Mouse (Mus musculus) hindbrain, embryonic 10.5 days (tissue): ENCODE measurements at regions not wholly inside any gene's neighbourhood (a gene's known extent, or its start where the extent isn't known, plus 50 kb on each side); places are given as distances from the start of the nearest gene placed in this dataset.

Experiments
- DNase-seq: peaks from one replicate; pipeline ENCODE4 v3.0.0-alpha.2; 2017; ENCODE audit warnings: low spot score
- H3K27ac ChIP-seq: fragments of 300-500 bp; sonication (generic); 2 replicates; pipeline ENCODE4 v1.5.1; 2016; ENCODE audit warnings: mild to moderate bottlenecking, moderate library complexity
- H3K27me3 ChIP-seq: fragments of 300-500 bp; sonication (generic); 2 replicates; pipeline ENCODE4 v1.6.1; 2016; ENCODE audit warnings: mild to moderate bottlenecking; ENCODE audit not compliant: poor library complexity, insufficient read depth, severe bottlenecking
- H3K36me3 ChIP-seq: fragments of 300-500 bp; sonication (generic); 2 replicates; pipeline ENCODE4 v1.6.1; 2016; ENCODE audit warnings: mild to moderate bottlenecking, moderate library complexity
- H3K4me1 ChIP-seq: fragments of 300-500 bp; sonication (generic); replicated peaks from 2 replicates; pipeline ENCODE4 v1.6.1; 2016; ENCODE audit warnings: mild to moderate bottlenecking
- H3K4me3 ChIP-seq: fragments of 300-500 bp; sonication (generic); 2 replicates; pipeline ENCODE4 v1.5.1; 2016; ENCODE audit warnings: mild to moderate bottlenecking, moderate library complexity
- H3K9me3 ChIP-seq: fragments of 300-500 bp; sonication (generic); 2 replicates; pipeline ENCODE4 v1.6.1; 2016; ENCODE audit warnings: mild to moderate bottlenecking, moderate library complexity
- WGBS: fragments of 180-500 bp; shearing (Covaris S2); methylation state at CpG from one replicate; pipeline ENCODE4 v1.1.7; 2016; 5-methylcytosine and 5-hydroxymethylcytosine counted together

- no peaks in the 10 kb centered on the region for H3K4me1 ChIP-seq
- no peak overlapping the region for H3K4me3 ChIP-seq
- no peaks in the 10 kb centered on the region for H3K9me3 ChIP-seq
- no peaks in the 10 kb centered on the region for H3K36me3 ChIP-seq
- no peaks in the 10 kb centered on the region for H3K27me3 ChIP-seq
- no peak for DNase-seq
- WGBS: 94% methylated on average over 4 of the region's 4 CpGs
- no peak overlapping the region for H3K27ac ChIP-seq
Observed at GRCm38 (mm10) chr11:56786351-56786750, 224.8 kb upstream of the Gria1 start.

DNA sequence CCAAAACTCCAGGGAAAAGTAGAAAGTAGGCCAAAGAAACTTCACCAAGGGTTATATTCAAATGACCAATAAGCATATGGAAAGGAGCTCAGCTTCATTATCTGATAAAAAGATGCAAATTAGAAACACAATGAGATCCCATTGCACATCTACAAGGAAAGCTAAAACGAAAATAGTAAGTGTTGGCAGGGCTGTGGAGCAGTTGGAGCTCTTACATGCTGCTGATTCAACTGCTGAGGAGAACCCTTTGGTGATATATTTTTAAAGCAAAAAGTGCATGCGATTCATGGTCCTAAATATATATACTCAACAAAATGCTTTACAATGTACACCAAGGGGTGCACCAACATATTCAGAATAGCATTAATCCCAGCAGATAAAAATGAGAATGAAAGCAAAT lies 218.5 kb upstream of the Gria1 start:
- no peak for DNase-seq
- 88% methylated on average over 2 of the region's 2 CpGs for WGBS
- H3K27me3 ChIP-seq: no peaks in the 10 kb centered on the region

DNA sequence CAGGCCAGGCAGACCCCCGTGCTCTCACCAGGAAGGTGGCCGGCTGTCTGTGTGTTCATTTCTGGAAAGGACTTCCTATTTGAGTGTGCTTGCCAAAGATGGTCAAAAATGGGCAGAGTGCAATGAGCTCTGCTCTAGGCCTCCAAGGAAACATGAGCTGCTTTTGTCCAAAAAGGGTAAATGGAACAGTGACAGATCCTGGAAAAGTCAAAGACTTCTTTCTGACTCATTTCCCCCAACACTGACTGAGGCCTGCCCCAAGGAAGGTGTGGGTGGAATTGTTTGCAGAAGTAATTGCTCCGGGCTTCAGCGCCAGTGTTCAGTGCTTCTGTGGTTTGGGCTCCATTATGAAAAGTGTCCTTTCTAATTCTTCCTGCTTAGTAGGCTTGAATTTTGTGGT lies 203.9 kb upstream of the Gria1 start:
- H3K36me3 ChIP-seq: no peaks in the 10 kb centered on the region
- no peaks in the 10 kb centered on the region for H3K4me1 ChIP-seq
- DNase-seq: no peak
- WGBS: 95% methylated on average over 4 of the region's 4 CpGs
- no peaks in the 10 kb centered on the region for H3K27me3 ChIP-seq
- no peak overlapping the region for H3K27ac ChIP-seq
- H3K9me3 ChIP-seq: 0 out of 2 replicates have a peak, but pooled peaks cover 2% of the 10 kb centered on the region
- H3K4me3 ChIP-seq: no peak overlapping the region

More for the DNA sequence above, 218.5 kb upstream of the Gria1 start:
- no peaks in the 10 kb centered on the region for H3K9me3 ChIP-seq
- no peak overlapping the region for H3K27ac ChIP-seq
- no peaks in the 10 kb centered on the region for H3K4me1 ChIP-seq
- no peak overlapping the region for H3K4me3 ChIP-seq
- H3K36me3 ChIP-seq: no peaks in the 10 kb centered on the region

DNA sequence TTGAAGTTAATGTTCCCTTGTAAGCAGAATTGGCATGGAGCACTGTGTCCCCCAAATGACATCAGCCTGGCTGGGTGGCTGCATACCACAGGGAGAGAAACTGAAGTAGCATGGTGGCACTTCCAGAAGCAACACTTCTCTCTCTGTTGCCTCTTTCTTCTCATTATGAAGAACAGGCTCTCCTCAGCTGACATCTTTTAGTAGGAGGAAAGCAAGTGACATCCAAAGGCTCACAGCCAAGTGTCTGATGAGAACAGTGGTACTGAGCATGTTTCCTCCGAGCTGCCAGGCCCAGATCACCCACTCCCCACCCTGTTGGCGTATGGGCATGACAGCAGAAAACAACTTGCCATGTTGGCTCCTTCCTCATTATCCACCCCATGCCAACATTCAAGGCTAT lies 201.0 kb upstream of the Gria1 start:
- Histone ChIP-seq H3K36me3 (no peaks in the 10 kb centered on the region), H3K27ac (no peak overlapping the region), H3K27me3 (no peaks in the 10 kb centered on the region), H3K4me3 (no peak overlapping the region), H3K9me3 (0 out of 2 replicates have a peak, but pooled peaks cover 2% of the 10 kb centered on the region), H3K4me1 (no peaks in the 10 kb centered on the region)
- WGBS: 87% methylated on average over 2 of the region's 2 CpGs
- DNase-seq: no peak

GRCm38 (mm10) chr11:56812121-56812520 lies 199.1 kb upstream of the Gria1 start:
- Histone ChIP-seq H3K4me3 (no peak overlapping the region), H3K36me3 (no peaks in the 10 kb centered on the region), H3K27me3 (no peaks in the 10 kb centered on the region), H3K9me3 (0 out of 2 replicates have a peak, but pooled peaks cover 2% of the 10 kb centered on the region), H3K27ac (no peak overlapping the region), H3K4me1 (no peaks in the 10 kb centered on the region)
- DNase-seq: peak; percentile 52
- 56% methylated on average over 4 of the region's 4 CpGs for WGBS

DNA sequence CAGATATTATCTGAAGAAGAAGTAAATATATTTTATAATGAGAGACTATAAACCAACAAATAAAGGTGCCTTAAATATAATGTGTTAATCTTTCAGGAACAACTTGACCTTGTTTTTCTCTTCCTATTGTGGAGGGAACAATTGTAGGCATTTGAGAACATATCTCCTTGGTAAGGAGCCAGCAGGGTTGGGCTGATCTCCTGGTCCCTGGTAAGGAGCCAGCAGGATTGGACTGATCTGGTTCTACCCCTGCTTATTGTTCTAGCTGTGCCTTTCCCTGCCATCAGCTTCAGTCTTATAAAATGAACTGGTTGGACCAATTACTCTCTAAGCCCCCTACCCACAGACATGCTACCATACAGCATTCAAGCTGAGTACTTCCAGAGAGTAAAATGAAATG lies 187.7 kb upstream of the Gria1 start:
- Histone ChIP-seq H3K9me3 (no peaks in the 10 kb centered on the region), H3K4me3 (no peak overlapping the region), H3K36me3 (no peaks in the 10 kb centered on the region), H3K27ac (no peak overlapping the region), H3K27me3 (no peaks in the 10 kb centered on the region), H3K4me1 (no peaks in the 10 kb centered on the region)
- no peak for DNase-seq

GRCm38 (mm10) chr11:56827499-56827898 lies 183.7 kb upstream of the Gria1 start:
- 83% methylated on average over 5 of the region's 5 CpGs for WGBS
- no peak for DNase-seq
- H3K36me3 ChIP-seq: no peaks in the 10 kb centered on the region
- H3K27me3 ChIP-seq: no peaks in the 10 kb centered on the region
- H3K9me3 ChIP-seq: no peaks in the 10 kb centered on the region
- no peak overlapping the region for H3K4me3 ChIP-seq
- no peak overlapping the region for H3K27ac ChIP-seq
- H3K4me1 ChIP-seq: no peaks in the 10 kb centered on the region

DNA sequence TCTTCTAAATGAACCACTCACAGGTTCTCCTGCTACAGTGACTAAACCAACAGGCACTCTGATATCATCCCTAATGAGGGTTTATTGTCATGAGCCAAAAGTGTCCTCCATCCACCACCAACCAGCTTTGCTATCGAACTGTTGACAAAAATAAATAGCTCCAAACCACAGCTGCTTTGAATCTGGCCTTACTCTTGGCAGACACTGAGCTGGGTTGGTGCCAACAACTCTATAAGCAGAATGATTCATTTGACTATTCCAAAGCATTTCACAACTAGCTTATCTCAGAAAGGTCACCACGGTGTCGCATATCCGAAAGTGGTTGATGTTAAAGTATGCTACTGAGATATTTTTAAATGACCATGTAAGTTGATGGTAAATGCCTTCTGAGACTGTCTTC lies 148.5 kb upstream of the Gria1 start:
- Histone ChIP-seq H3K9me3 (no peaks in the 10 kb centered on the region), H3K27ac (no peak overlapping the region), H3K36me3 (no peaks in the 10 kb centered on the region), H3K27me3 (no peaks in the 10 kb centered on the region), H3K4me3 (no peak overlapping the region), H3K4me1 (no peaks in the 10 kb centered on the region)
- no peak for DNase-seq
- WGBS: 87% methylated on average over 4 of the region's 4 CpGs

GRCm38 (mm10) chr11:56871640-56872039 lies 139.5 kb upstream of the Gria1 start:
- no peak for DNase-seq
- WGBS: 77% methylated on average over 3 of the region's 3 CpGs
- Histone ChIP-seq H3K36me3 (no peaks in the 10 kb centered on the region), H3K4me3 (no peak overlapping the region), H3K27me3 (no peaks in the 10 kb centered on the region), H3K4me1 (no peaks in the 10 kb centered on the region), H3K9me3 (no peaks in the 10 kb centered on the region), H3K27ac (no peak overlapping the region)

DNA sequence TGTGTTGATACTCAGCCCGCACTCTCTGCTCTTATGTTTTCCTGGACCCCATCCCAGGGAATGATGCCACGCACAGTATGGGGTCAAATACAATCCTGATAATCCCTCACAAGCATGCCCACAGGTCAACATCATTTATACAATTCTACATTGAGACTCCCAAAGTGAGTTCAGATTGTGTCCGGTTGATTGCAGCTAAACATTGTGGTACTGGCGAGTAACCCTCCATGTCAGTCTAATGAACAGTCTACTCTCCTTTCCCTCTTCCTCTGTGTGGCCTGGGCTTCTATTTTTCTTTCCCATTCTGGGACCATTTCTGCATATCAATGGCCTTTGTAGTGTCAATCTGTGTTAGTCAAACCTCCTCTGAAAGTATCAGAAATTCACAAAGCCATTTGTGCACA lies 112.6 kb upstream of the Gria1 start:
- Histone ChIP-seq H3K36me3 (no peaks in the 10 kb centered on the region), H3K4me1 (peaks cover 3% of the 10 kb centered on the region; the same call in 1 of the 2 replicates), H3K27me3 (no peaks in the 10 kb centered on the region), H3K4me3 (no peak overlapping the region), H3K9me3 (no peaks in the 10 kb centered on the region), H3K27ac (no peak overlapping the region)
- peak; percentile 7 for DNase-seq
- WGBS: 47% methylated on average over 4 of the region's 4 CpGs

DNA sequence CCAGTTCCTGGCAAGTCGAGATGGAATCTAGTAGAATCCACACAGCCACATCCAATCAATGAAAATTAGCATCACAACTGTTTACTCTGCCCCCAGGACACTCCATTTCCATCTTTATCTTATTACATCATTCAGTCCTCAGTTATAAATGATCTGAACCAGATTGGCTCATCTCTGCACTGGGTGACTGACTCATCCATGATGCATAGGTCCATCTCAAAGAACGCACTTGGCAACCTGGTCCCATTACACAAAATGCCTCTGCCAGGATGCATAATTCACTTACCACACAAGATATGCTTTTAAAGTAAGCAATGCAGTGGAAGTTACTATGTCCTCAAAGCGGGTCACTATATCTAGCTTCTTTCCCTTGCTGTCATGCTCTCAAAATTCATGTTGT lies 110.0 kb upstream of the Gria1 start:
- peaks cover 8% of the 10 kb centered on the region; the same call in 1 of the 2 replicates for H3K4me1 ChIP-seq
- H3K27me3 ChIP-seq: no peaks in the 10 kb centered on the region
- 82% methylated on average over 3 of the region's 3 CpGs for WGBS
- H3K36me3 ChIP-seq: no peaks in the 10 kb centered on the region
- DNase-seq: no peak
- H3K4me3 ChIP-seq: no peak overlapping the region
- no peak overlapping the region for H3K27ac ChIP-seq
- H3K9me3 ChIP-seq: no peaks in the 10 kb centered on the region

DNA sequence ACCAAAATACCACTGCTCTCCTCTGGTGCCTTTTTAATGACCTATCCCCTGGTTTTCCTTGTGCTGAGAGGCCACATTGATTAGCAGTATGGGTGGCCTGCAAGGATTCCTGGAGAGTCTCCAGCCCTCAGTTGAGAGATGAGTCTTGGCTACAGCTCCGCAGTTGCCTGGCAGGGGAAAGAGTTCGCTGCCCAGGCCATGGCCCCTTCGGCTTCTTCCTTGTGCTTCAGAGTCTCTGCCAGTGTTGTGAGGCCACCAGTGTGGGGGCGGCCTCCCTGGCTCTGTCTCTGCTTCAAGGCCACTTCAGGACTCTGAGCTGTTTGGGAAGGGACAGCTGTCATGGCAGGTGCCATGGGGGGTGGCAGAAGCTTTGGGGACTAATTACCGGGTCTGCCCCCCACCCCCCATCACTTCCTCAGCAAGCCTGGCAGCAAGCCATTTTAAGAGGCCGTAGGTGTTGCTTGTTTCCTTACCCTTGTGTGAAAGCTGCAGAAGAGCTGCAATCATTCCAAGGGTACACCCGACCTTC lies 85.8 kb upstream of the Gria1 start:
- Histone ChIP-seq H3K27me3 (no peaks in the 10 kb centered on the region), H3K4me3 (no peak overlapping the region), H3K27ac (no peak overlapping the region), H3K9me3 (no peaks in the 10 kb centered on the region), H3K4me1 (no peaks in the 10 kb centered on the region), H3K36me3 (no peaks in the 10 kb centered on the region)
- DNase-seq: no peak
- WGBS: 88% methylated on average over 7 of the region's 7 CpGs

DNA sequence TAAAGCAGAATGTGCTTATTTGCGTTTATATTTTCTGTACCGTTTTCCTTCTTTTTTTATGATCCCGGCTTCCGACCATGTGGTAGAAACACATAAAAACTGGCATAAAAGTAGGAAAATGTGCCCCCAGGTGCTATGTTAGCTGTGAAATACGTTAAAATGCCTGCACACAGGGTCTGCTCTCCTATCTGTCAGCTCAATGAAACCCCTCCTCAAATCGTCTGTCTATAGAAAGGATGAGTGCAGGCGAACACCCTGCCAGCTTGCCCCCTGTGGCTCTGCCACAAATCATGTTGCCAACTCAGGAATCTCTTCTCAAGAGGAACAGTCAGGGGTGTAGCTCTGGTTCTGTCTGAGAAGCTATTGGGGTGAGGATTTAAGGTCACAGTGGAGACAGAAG lies 78.4 kb upstream of the Gria1 start:
- DNase-seq: no peak
- WGBS: 78% methylated on average over 7 of the region's 7 CpGs

DNA sequence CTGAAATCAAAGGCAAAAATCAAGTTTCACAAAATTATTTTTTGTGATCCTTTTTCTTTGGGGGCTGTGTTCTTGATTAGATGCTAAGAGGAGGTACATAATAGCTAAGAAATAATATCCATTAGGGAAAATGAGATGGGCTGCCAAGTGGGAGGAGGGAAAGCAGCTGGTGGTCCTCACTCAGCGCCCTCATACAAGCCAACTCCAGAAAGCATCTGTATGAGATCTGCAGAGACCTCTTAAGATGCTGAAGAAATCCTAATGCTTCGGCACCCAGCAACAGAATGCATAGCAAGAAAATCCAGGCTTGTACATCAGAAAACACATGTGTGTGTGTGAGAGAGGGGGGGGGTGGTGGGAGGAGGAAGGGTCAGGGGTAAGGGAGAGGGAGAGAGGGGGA lies 58.8 kb upstream of the Gria1 start:
- no peaks in the 10 kb centered on the region for H3K9me3 ChIP-seq
- H3K27me3 ChIP-seq: no peaks in the 10 kb centered on the region
- no peak for DNase-seq
- H3K27ac ChIP-seq: no peak overlapping the region
- H3K4me1 ChIP-seq: no peaks in the 10 kb centered on the region
- no peaks in the 10 kb centered on the region for H3K36me3 ChIP-seq
- no peak overlapping the region for H3K4me3 ChIP-seq
- WGBS: 86% methylated on average over 2 of the region's 2 CpGs

More for the DNA sequence above, 78.4 kb upstream of the Gria1 start:
- Histone ChIP-seq H3K9me3 (0 out of 2 replicates have a peak, but pooled peaks cover 3% of the 10 kb centered on the region), H3K4me3 (no peak overlapping the region), H3K4me1 (no peaks in the 10 kb centered on the region), H3K27me3 (no peaks in the 10 kb centered on the region), H3K27ac (no peak overlapping the region), H3K36me3 (no peaks in the 10 kb centered on the region)
